Mouse (Mus musculus): ENCODE measurements at regions not wholly inside any gene's neighbourhood (a gene's known extent, or its start where the extent isn't known, plus 50 kb on each side); places are given as distances from the start of the nearest gene placed in this dataset.

- Histone ChIP-seq H3K9me3 (ENCODE audit: control insufficient read depth, low read length) (no peaks in the 10 kb centered on the region), H3K9ac (replicated peaks; ENCODE audit: low read depth, low read length) (no peak overlapping the region), H3K27me3 (replicated peaks; ENCODE audit: control insufficient read depth, insufficient read depth, low read length) (no peaks in the 10 kb centered on the region), H3K36me3 (ENCODE audit: control insufficient read depth, insufficient read depth) (no peaks in the 10 kb centered on the region), H3K27ac (ENCODE audit: low read length) (no peak overlapping the region), H3K4me3 (replicated peaks; ENCODE audit: low read length) (no peak overlapping the region), H3K4me2 (ENCODE audit: low read length) (no peak overlapping the region), H3K4me1 (replicated peaks; ENCODE audit: control insufficient read depth, insufficient read depth, low read length) (peaks cover 2% of the 10 kb centered on the region; the same call in 1 of the 2 replicates)
- 70% methylated on average over 3 of the region's 3 CpGs for WGBS
- ATAC-seq, result no peak
These were observed 86.6 kb upstream of the Ptprk start for GRCm38 (mm10) chr10:27988066-27988465.

- H3K9me3 ChIP-seq (ENCODE audit: control insufficient read depth, low read length), result no peaks in the 10 kb centered on the region
- H3K4me1 ChIP-seq (replicated peaks; ENCODE audit: control insufficient read depth, insufficient read depth, low read length), result peaks cover 2% of the 10 kb centered on the region; the same call in 1 of the 2 replicates
- no peak overlapping the region for H3K4me2 ChIP-seq (ENCODE audit: low read length)
- no peaks in the 10 kb centered on the region for H3K36me3 ChIP-seq (ENCODE audit: control insufficient read depth, insufficient read depth)
- no peak overlapping the region for H3K4me3 ChIP-seq (replicated peaks; ENCODE audit: low read length)
- H3K27ac ChIP-seq (ENCODE audit: low read length), result no peak overlapping the region
- WGBS, result 66% methylated on average over 11 of the region's 11 CpGs
- no peak overlapping the region for H3K9ac ChIP-seq (replicated peaks; ENCODE audit: low read depth, low read length)
- ATAC-seq, result no peak
- H3K27me3 ChIP-seq (replicated peaks; ENCODE audit: control insufficient read depth, insufficient read depth, low read length), result no peaks in the 10 kb centered on the region
These were observed 84.1 kb upstream of the Ptprk start for GRCm38 (mm10) chr10:27990359-27991056.

GRCm38 (mm10) chr10:27991057-27991365 lies 83.6 kb upstream of the Ptprk start:
- ATAC-seq, result no peak
- 25% methylated on average over 3 of the region's 3 CpGs for WGBS
- no peak overlapping the region for H3K4me2 ChIP-seq (ENCODE audit: low read length)

GRCm38 (mm10) chr10:27994376-27995034 lies 80.1 kb upstream of the Ptprk start:
- no peaks in the 10 kb centered on the region for H3K27me3 ChIP-seq (replicated peaks; ENCODE audit: control insufficient read depth, insufficient read depth, low read length)
- H3K4me2 ChIP-seq (ENCODE audit: low read length), result no peak overlapping the region
- H3K9me3 ChIP-seq (ENCODE audit: control insufficient read depth, low read length), result no peaks in the 10 kb centered on the region
- peaks cover 2% of the 10 kb centered on the region; the same call in 1 of the 2 replicates for H3K4me1 ChIP-seq (replicated peaks; ENCODE audit: control insufficient read depth, insufficient read depth, low read length)
- H3K27ac ChIP-seq (ENCODE audit: low read length), result no peak overlapping the region
- 68% methylated on average over 2 of the region's 2 CpGs for WGBS
- no peak overlapping the region for H3K9ac ChIP-seq (replicated peaks; ENCODE audit: low read depth, low read length)
- ATAC-seq, result no peak
- H3K4me3 ChIP-seq (replicated peaks; ENCODE audit: low read length), result no peak overlapping the region
- H3K36me3 ChIP-seq (ENCODE audit: control insufficient read depth, insufficient read depth), result no peaks in the 10 kb centered on the region

More at GRCm38 (mm10) chr10:27991057-27991365, 83.6 kb upstream of the Ptprk start:
- no peak overlapping the region for H3K9ac ChIP-seq (replicated peaks; ENCODE audit: low read depth, low read length)
- H3K36me3 ChIP-seq (ENCODE audit: control insufficient read depth, insufficient read depth), result no peaks in the 10 kb centered on the region
- H3K9me3 ChIP-seq (ENCODE audit: control insufficient read depth, low read length), result no peaks in the 10 kb centered on the region
- H3K4me3 ChIP-seq (replicated peaks; ENCODE audit: low read length), result no peak overlapping the region
- no peaks in the 10 kb centered on the region for H3K27me3 ChIP-seq (replicated peaks; ENCODE audit: control insufficient read depth, insufficient read depth, low read length)
- H3K27ac ChIP-seq (ENCODE audit: low read length), result no peak overlapping the region
- peaks cover 2% of the 10 kb centered on the region; the same call in 1 of the 2 replicates for H3K4me1 ChIP-seq (replicated peaks; ENCODE audit: control insufficient read depth, insufficient read depth, low read length)

- Histone ChIP-seq H3K4me1 (replicated peaks; ENCODE audit: control insufficient read depth, insufficient read depth, low read length) (peaks cover 2% of the 10 kb centered on the region; the same call in 1 of the 2 replicates), H3K36me3 (ENCODE audit: control insufficient read depth, insufficient read depth) (no peaks in the 10 kb centered on the region), H3K4me2 (ENCODE audit: low read length) (no peak overlapping the region), H3K9me3 (ENCODE audit: control insufficient read depth, low read length) (no peaks in the 10 kb centered on the region), H3K27ac (ENCODE audit: low read length) (no peak overlapping the region), H3K9ac (replicated peaks; ENCODE audit: low read depth, low read length) (no peak overlapping the region), H3K4me3 (replicated peaks; ENCODE audit: low read length) (no peak overlapping the region), H3K27me3 (replicated peaks; ENCODE audit: control insufficient read depth, insufficient read depth, low read length) (no peaks in the 10 kb centered on the region)
- WGBS, result 84% methylated on average over 1 of the region's 1 CpGs
- no peak for ATAC-seq
These were observed 79.6 kb upstream of the Ptprk start for GRCm38 (mm10) chr10:27995035-27995399.

GRCm38 (mm10) chr10:28010756-28011155 lies 63.9 kb upstream of the Ptprk start:
- no peak overlapping the region for H3K4me2 ChIP-seq (ENCODE audit: low read length)
- H3K9ac ChIP-seq (replicated peaks; ENCODE audit: low read depth, low read length), result no peak overlapping the region
- H3K9me3 ChIP-seq (ENCODE audit: control insufficient read depth, low read length), result no peaks in the 10 kb centered on the region
- H3K4me1 ChIP-seq (replicated peaks; ENCODE audit: control insufficient read depth, insufficient read depth, low read length), result no peaks in the 10 kb centered on the region
- H3K36me3 ChIP-seq (ENCODE audit: control insufficient read depth, insufficient read depth), result no peaks in the 10 kb centered on the region
- no peak overlapping the region for H3K27ac ChIP-seq (ENCODE audit: low read length)
- no peak overlapping the region for H3K4me3 ChIP-seq (replicated peaks; ENCODE audit: low read length)
- no peaks in the 10 kb centered on the region for H3K27me3 ChIP-seq (replicated peaks; ENCODE audit: control insufficient read depth, insufficient read depth, low read length)
- 56% methylated on average over 2 of the region's 2 CpGs for WGBS
- ATAC-seq, result no peak

GRCm38 (mm10) chr10:28012135-28012534 lies 62.5 kb upstream of the Ptprk start:
- H3K9me3 ChIP-seq (ENCODE audit: control insufficient read depth, low read length), result no peaks in the 10 kb centered on the region
- H3K4me1 ChIP-seq (replicated peaks; ENCODE audit: control insufficient read depth, insufficient read depth, low read length), result no peaks in the 10 kb centered on the region
- H3K36me3 ChIP-seq (ENCODE audit: control insufficient read depth, insufficient read depth), result no peaks in the 10 kb centered on the region
- H3K9ac ChIP-seq (replicated peaks; ENCODE audit: low read depth, low read length), result no peak overlapping the region
- H3K27ac ChIP-seq (ENCODE audit: low read length), result no peak overlapping the region
- H3K4me3 ChIP-seq (replicated peaks; ENCODE audit: low read length), result no peak overlapping the region
- no peak for ATAC-seq
- H3K27me3 ChIP-seq (replicated peaks; ENCODE audit: control insufficient read depth, insufficient read depth, low read length), result no peaks in the 10 kb centered on the region
- 71% methylated on average over 1 of the region's 1 CpGs for WGBS
- no peak overlapping the region for H3K4me2 ChIP-seq (ENCODE audit: low read length)

- Histone ChIP-seq H3K9me3 (ENCODE audit: control insufficient read depth, low read length) (no peaks in the 10 kb centered on the region), H3K4me2 (ENCODE audit: low read length) (no peak overlapping the region), H3K36me3 (ENCODE audit: control insufficient read depth, insufficient read depth) (no peaks in the 10 kb centered on the region), H3K27me3 (replicated peaks; ENCODE audit: control insufficient read depth, insufficient read depth, low read length) (no peaks in the 10 kb centered on the region), H3K9ac (replicated peaks; ENCODE audit: low read depth, low read length) (no peak overlapping the region), H3K4me1 (replicated peaks; ENCODE audit: control insufficient read depth, insufficient read depth, low read length) (no peaks in the 10 kb centered on the region), H3K4me3 (replicated peaks; ENCODE audit: low read length) (no peak overlapping the region), H3K27ac (ENCODE audit: low read length) (no peak overlapping the region)
- 70% methylated on average over 2 of the region's 2 CpGs for WGBS
- no peak for ATAC-seq
These were observed 61.2 kb upstream of the Ptprk start for GRCm38 (mm10) chr10:28013401-28013800.

GRCm38 (mm10) chr10:28014306-28014825 lies 60.3 kb upstream of the Ptprk start:
- ATAC-seq, result no peak
- no peak overlapping the region for H3K4me3 ChIP-seq (replicated peaks; ENCODE audit: low read length)
- no peaks in the 10 kb centered on the region for H3K9me3 ChIP-seq (ENCODE audit: control insufficient read depth, low read length)
- H3K9ac ChIP-seq (replicated peaks; ENCODE audit: low read depth, low read length), result no peak overlapping the region
- no peaks in the 10 kb centered on the region for H3K27me3 ChIP-seq (replicated peaks; ENCODE audit: control insufficient read depth, insufficient read depth, low read length)
- no peak overlapping the region for H3K27ac ChIP-seq (ENCODE audit: low read length)
- H3K36me3 ChIP-seq (ENCODE audit: control insufficient read depth, insufficient read depth), result no peaks in the 10 kb centered on the region
- H3K4me2 ChIP-seq (ENCODE audit: low read length), result no peak overlapping the region
- no peaks in the 10 kb centered on the region for H3K4me1 ChIP-seq (replicated peaks; ENCODE audit: control insufficient read depth, insufficient read depth, low read length)
- WGBS, result 59% methylated on average over 2 of the region's 2 CpGs
